Mouse (Mus musculus) spleen, postnatal 4 days (tissue): ENCODE measurements around the gene Mogs.
"Not testable (repeated sequence)": the region's sequence is repeated elsewhere in the genome, so short reads cannot be mapped to it uniquely, and the experiment has no call there.

Experiments
- DNase-seq, 2 experiments: peaks; one replicate each; pipeline ENCODE4 v3.0.0; 2022; ENCODE audit warnings: low spot score in 2 of 2

Mogs gene

GRCm38 (mm10) chr6:83147280-83147679, 32.0 kb downstream of the Mogs start:
- no peak for DNase-seq

GRCm38 (mm10) chr6:83151721-83152120, 36.4 kb downstream of the Mogs start:
- DNase-seq = no peak

- no peak for DNase-seq
These were observed 37.7 kb downstream of the Mogs start for GRCm38 (mm10) chr6:83153038-83153437.

GRCm38 (mm10) chr6:83153485-83153884, 38.2 kb downstream of the Mogs start:
- no peak for DNase-seq

- DNase-seq = no peak
These were observed 40.4 kb downstream of the Mogs start for GRCm38 (mm10) chr6:83155552-83156238.

- DNase-seq = peak; percentile 33 to 67
These were observed 41.0 kb downstream of the Mogs start, which contains the start of the genes Wdr54 and 1700003E16Rik for GRCm38 (mm10) chr6:83156259-83156684. Gene Wdr54, minus strand, starts transcription at chr6:83156397. Gene 1700003E16Rik, plus strand, starts transcription at chr6:83156404.

GRCm38 (mm10) chr6:83159456-83159855, 44.2 kb downstream of the Mogs start:
- not testable (repeated sequence) for DNase-seq

GRCm38 (mm10) chr6:83161442-83161841, 46.1 kb downstream of the Mogs start:
- no peak for DNase-seq

GRCm38 (mm10) chr6:83161921-83162641, 46.8 kb downstream of the Mogs start:
- peak in 1 of 2 experiments; percentile 67 for DNase-seq

- DNase-seq = peak; percentile 50 to 82
These were observed 47.4 kb downstream of the Mogs start for GRCm38 (mm10) chr6:83162701-83163100.

- DNase-seq = no peak
These were observed 49.8 kb downstream of the Mogs start for GRCm38 (mm10) chr6:83165026-83165606.

GRCm38 (mm10) chr6:83165607-83166242, 50.4 kb downstream of the Mogs start, which contains the start of gene Dctn1:
Gene Dctn1, plus strand, starts transcription at chr6:83165920.
- peak; percentile 94 to 98 for DNase-seq

- peak in 1 of 2 experiments; percentile 65 for DNase-seq
These were observed 50.9 kb downstream of the Mogs start for GRCm38 (mm10) chr6:83166243-83166630.
